Mouse (Mus musculus): ENCODE measurements at regions not wholly inside any gene's neighbourhood (a gene's known extent, or its start where the extent isn't known, plus 50 kb on each side); places are given as distances from the start of the nearest gene placed in this dataset.

- TF ChIP-seq POLR2A (IDR thresholded peaks at IDR 0.05; ENCODE audit: insufficient read depth, low read depth, low read length) = no peak
- TF ChIP-seq CTCF (IDR thresholded peaks at IDR 0.05; ENCODE audit: insufficient read depth, low read depth, low read length) = no peak
Observed at GRCm38 (mm10) chr3:41181438-41181837, 98.6 kb upstream of the Pgrmc2 start.
